Mouse (Mus musculus) limb, embryonic 14.5 days (tissue): ENCODE data around the gene Arf3. TPM values are rescaled to one million over a fixed set of nuclear protein-coding genes. Genes with fewer than 3 reads are reported as not detected.
A peak's percentile ranks its signal among the peaks of the same experiment; 100 is the strongest.

Source experiments
- ATAC-seq: fragments of 200-750 bp; cut with Nextera tagmentation; 2 replicates; pipeline ENCODE4 v1.8.0; 2017; ENCODE audit warnings: low read depth, moderate number of reproducible peaks, moderate TSS enrichment; ENCODE audit not compliant: low FRiP score
- DNase-seq: peaks from one replicate; pipeline ENCODE4 v3.0.0-alpha.2; 2015; ENCODE audit warnings: low spot score
- H3K27ac ChIP-seq: fragments of 300-500 bp; sonication (generic); replicated peaks from 2 replicates; pipeline ENCODE4 v1.5.1; 2014; ENCODE audit warnings: low read depth, mild to moderate bottlenecking, low read length, moderate library complexity, mixed read lengths
- H3K27me3 ChIP-seq: fragments of 300-500 bp; sonication (generic); 2 replicates; pipeline ENCODE4 v1.6.1; 2014; ENCODE audit warnings: low read length, mixed read lengths; ENCODE audit not compliant: control insufficient read depth, insufficient read depth
- H3K36me3 ChIP-seq: fragments of 300-500 bp; sonication (generic); 2 replicates; pipeline ENCODE4 v1.6.1; 2014; ENCODE audit warnings: mild to moderate bottlenecking, low read length, moderate library complexity, mixed read lengths; ENCODE audit not compliant: control insufficient read depth, insufficient read depth
- H3K4me1 ChIP-seq: fragments of 300-500 bp; sonication (generic); 2 replicates; pipeline ENCODE4 v1.6.1; 2014; ENCODE audit warnings: antibody characterized with exemption, low read length, mixed read lengths; ENCODE audit not compliant: control insufficient read depth, insufficient read depth
- H3K4me2 ChIP-seq: fragments of 300-500 bp; sonication (generic); replicated peaks from 2 replicates; pipeline ENCODE4 v1.6.1; 2014; ENCODE audit warnings: low read depth, mild to moderate bottlenecking, low read length, moderate library complexity; ENCODE audit not compliant: severe bottlenecking
- H3K4me3 ChIP-seq: fragments of 300-500 bp; sonication (generic); replicated peaks from 2 replicates; pipeline ENCODE4 v1.5.1; 2014; ENCODE audit warnings: low read length
- H3K9ac ChIP-seq: fragments of 300-500 bp; sonication (generic); 2 replicates; pipeline ENCODE4 v1.6.1; 2014; ENCODE audit warnings: mild to moderate bottlenecking, low read depth, low read length, moderate library complexity; ENCODE audit not compliant: severe bottlenecking
- H3K9me3 ChIP-seq: fragments of 300-500 bp; sonication (generic); 2 replicates; pipeline ENCODE4 v1.6.1; 2016; ENCODE audit warnings: low read length; ENCODE audit not compliant: control insufficient read depth
- POLR2A ChIP-seq: fragments of 200-500 bp; IDR thresholded peaks from 2 replicates; pipeline ENCODE4 v1.8.0; 2012; ENCODE audit warnings: inconsistent platforms, mild to moderate bottlenecking, moderate library complexity, borderline replicate concordance; ENCODE audit not compliant: insufficient read depth, insufficient read length; ENCODE audit errors: extremely low read depth
- WGBS: fragments of 180-500 bp; shearing (Covaris S2); extraction: QIAGEN DNeasy Blood & Tissue Kit; methylation state at CpG from one replicate; pipeline ENCODE4 v1.1.7; 2014; 5-methylcytosine and 5-hydroxymethylcytosine counted together
- polyA plus RNA-seq, 2 experiments: library from polyadenylated mRNA; depleted of rRNA in 1 of 2; stranded (reverse) in 1 of 2; unstranded in 1 of 2; fragments of >200 nt; fragmentation: Nextera tagmentation in 1 of 2; extraction: Ambion mirVana in 1 of 2; gene quantifications; 2 replicates each; pipeline versions ENCODE4 v1.2.1 to v1.2.3; 2012 to 2014

Gene Arf3
- polyA plus RNA-seq, 2 experiments, result 37.4 to 75.0 TPM

DNA sequence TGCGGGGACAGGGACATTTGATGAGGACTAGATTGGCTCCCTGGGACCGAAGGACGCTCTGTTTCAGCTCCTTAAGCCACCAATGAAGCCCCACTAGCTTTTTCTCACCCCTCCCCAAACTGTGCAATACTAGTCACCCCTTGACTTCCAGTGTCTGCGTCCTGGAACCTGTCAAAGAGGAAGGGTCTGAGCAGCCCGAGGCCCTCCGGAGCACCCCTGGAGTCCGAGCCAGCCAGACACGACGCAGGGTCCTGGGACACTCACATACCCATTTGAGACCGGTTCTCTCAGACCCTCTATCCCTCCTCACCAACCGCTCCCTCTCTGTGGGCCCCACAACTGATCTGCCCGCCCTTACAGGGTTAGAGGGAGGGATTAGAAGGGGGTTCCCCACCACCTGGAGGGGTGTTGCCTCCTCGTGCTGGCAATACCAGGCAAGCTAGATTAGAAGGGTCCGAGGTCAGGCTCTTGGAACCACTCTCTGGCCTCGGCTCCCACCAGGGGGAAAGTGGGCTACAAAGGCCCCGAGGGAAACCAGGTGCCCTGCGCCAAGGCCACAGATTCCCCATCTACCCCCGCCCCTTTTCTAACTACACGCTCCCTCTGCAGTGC lies 14.1 kb upstream of the Arf3 start:
- TF ChIP-seq POLR2A, result no peak
- Histone ChIP-seq H3K4me1 (peaks cover 13% of the 10 kb centered on the region), H3K27me3 (peaks cover 100% of the 10 kb centered on the region), H3K9me3 (no peaks in the 10 kb centered on the region), H3K9ac (0 out of 2 replicates have a peak overlapping the region, but pooled peaks have one; percentile 28), H3K4me2 (peak overlapping the region; percentile 45; the same call in 1 of the 2 replicates), H3K36me3 (no peaks in the 10 kb centered on the region), H3K4me3 (peak overlapping the region; percentile 30), H3K27ac (no peak overlapping the region)
- WGBS, result 4% methylated on average over 19 of the region's 19 CpGs
- ATAC-seq (no peak), DNase-seq (no peak)

DNA sequence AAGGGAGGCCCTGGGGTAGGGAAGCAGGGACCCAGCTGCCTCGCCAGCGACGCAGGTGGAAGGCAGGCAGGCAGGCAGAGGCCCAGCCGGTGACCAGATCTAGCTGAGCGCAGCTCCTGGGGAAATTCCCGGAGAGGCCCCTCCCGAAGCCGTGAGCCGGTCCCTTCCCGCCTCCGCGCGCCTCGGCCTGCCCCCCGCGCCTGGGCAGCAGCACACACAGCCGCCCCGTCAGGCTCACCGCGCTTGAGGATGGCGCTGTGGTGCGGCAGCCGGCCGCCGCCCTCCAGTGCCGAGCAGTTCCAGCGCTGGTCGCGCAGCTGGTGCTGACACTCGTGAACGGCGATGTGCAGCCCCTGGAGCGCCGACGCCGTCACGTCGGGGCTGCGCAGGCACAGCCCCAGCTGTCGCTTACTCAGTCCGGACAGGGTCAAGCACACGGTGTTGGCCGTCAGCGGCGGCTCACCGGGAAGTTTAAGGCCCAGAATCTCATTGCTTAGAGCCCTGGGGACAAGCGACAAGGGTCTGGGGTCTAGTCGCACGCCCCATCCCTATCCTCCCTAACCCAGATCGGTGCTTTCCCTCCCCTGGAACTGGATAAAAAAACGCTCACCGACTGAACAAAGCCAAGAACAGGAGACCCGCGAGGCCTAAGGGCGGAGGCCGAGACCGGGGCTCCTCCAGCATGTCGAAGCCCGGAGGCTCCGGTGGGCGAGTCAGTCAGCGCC lies 13.4 kb upstream of the Arf3 start:
- Histone ChIP-seq H3K4me3 (peak overlapping the region; percentile 30), H3K4me2 (peak overlapping the region; percentile 45), H3K27ac (no peak overlapping the region), H3K27me3 (peaks cover 100% of the 10 kb centered on the region), H3K4me1 (peaks cover 13% of the 10 kb centered on the region), H3K36me3 (no peaks in the 10 kb centered on the region), H3K9me3 (no peaks in the 10 kb centered on the region), H3K9ac (peak overlapping the region; percentile 28; the same call in 1 of the 2 replicates)
- no peak for TF ChIP-seq POLR2A
- no peak for DNase-seq
- no peak; the same call in 1 of the 2 replicates for ATAC-seq
- under 1% methylated on average over 44 of the region's 62 CpGs for WGBS

DNA sequence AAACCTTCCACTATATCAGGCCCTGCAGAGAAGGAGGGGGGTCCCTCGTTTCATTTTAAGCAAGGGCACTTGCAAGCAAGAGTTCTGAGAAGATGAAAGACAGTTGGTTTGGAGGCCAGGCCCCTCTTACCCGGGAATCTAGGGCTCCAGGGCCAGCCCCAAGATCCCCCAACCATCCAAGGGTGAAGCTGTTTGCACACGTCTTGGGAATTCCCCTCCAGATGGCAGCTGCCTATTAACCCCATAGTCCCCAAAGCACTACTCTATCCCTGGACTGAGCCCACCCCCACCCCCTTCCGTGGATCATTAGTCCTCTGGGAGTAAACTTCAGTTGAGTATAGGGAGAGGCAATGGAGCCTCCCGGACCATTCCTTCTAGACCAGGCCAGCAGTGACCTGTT lies 12.5 kb upstream of the Arf3 start:
- peaks cover 99% of the 10 kb centered on the region for H3K27me3 ChIP-seq
- TF ChIP-seq POLR2A, result no peak
- 0 out of 2 replicates have a peak overlapping the region, but pooled peaks have one; percentile 30 for H3K4me3 ChIP-seq
- no peaks in the 10 kb centered on the region for H3K9me3 ChIP-seq
- H3K4me1 ChIP-seq, result peaks cover 13% of the 10 kb centered on the region
- no peak overlapping the region for H3K9ac ChIP-seq
- no peak for ATAC-seq
- no peak overlapping the region for H3K27ac ChIP-seq
- H3K4me2 ChIP-seq, result 0 out of 2 replicates have a peak overlapping the region, but pooled peaks have one; percentile 15
- no peak for DNase-seq
- WGBS, result 2% methylated on average over 5 of the region's 5 CpGs
- no peaks in the 10 kb centered on the region for H3K36me3 ChIP-seq

- H3K4me2 ChIP-seq, result no peak overlapping the region
- no peak overlapping the region for H3K9ac ChIP-seq
- ATAC-seq (no peak), DNase-seq (no peak)
- TF ChIP-seq POLR2A, result no peak
- peaks cover 13% of the 10 kb centered on the region for H3K4me1 ChIP-seq
- no peak overlapping the region for H3K4me3 ChIP-seq
- H3K9me3 ChIP-seq, result no peaks in the 10 kb centered on the region
- WGBS, result 10% methylated on average over 15 of the region's 15 CpGs
- no peak overlapping the region for H3K27ac ChIP-seq
- peaks cover 84% of the 10 kb centered on the region for H3K27me3 ChIP-seq
- H3K36me3 ChIP-seq, result no peaks in the 10 kb centered on the region
Measured at GRCm38 (mm10) chr15:98774096-98774495, 11.1 kb upstream of the Arf3 start.

- WGBS, result 4% methylated on average over 36 of the region's 36 CpGs
- Histone ChIP-seq H3K36me3 (no peaks in the 10 kb centered on the region), H3K4me2 (peak overlapping the region; percentile 42), H3K4me1 (peaks cover 13% of the 10 kb centered on the region), H3K9ac (peak overlapping the region; percentile 0; the same call in 1 of the 2 replicates), H3K4me3 (peak overlapping the region; percentile 23), H3K27me3 (peaks cover 70% of the 10 kb centered on the region), H3K27ac (no peak overlapping the region), H3K9me3 (no peaks in the 10 kb centered on the region)
- no peak for TF ChIP-seq POLR2A
- ATAC-seq (no peak), DNase-seq (no peak)
Measured at GRCm38 (mm10) chr15:98772511-98773211, 9.6 kb upstream of the Arf3 start.
